Mouse (Mus musculus) midbrain, embryonic 16.5 days (tissue): ENCODE data around the gene Gm20388. TPM values are rescaled to one million over a fixed set of nuclear protein-coding genes. Genes with fewer than 3 reads are reported as not detected.

Experiments
- ATAC-seq: fragments of 200-750 bp; cut with Nextera tagmentation; 2 replicates; pipeline ENCODE4 v1.8.0; 2017; ENCODE audit warnings: moderate TSS enrichment
- H3K27ac ChIP-seq: fragments of 300-500 bp; sonication (generic); 2 replicates; pipeline ENCODE4 v1.5.1; 2014; ENCODE audit warnings: mild to moderate bottlenecking, low read length, mixed read lengths
- H3K27me3 ChIP-seq: fragments of 300-500 bp; sonication (generic); 2 replicates; pipeline ENCODE4 v1.6.1; 2014; ENCODE audit warnings: low read depth, low read length, mixed read lengths; ENCODE audit not compliant: control insufficient read depth, insufficient read depth
- H3K36me3 ChIP-seq: fragments of 300-500 bp; sonication (generic); 2 replicates; pipeline ENCODE4 v1.6.1; 2014; ENCODE audit warnings: mild to moderate bottlenecking, low read length, moderate library complexity, mixed read lengths; ENCODE audit not compliant: control insufficient read depth, insufficient read depth
- H3K4me1 ChIP-seq: fragments of 300-500 bp; sonication (generic); 2 replicates; pipeline ENCODE4 v1.6.1; 2014; ENCODE audit warnings: mild to moderate bottlenecking, low read length, mixed read lengths; ENCODE audit not compliant: control insufficient read depth, insufficient read depth
- H3K4me2 ChIP-seq: fragments of 300-500 bp; sonication (generic); 2 replicates; pipeline ENCODE4 v1.6.1; 2014; ENCODE audit warnings: mild to moderate bottlenecking, low read length, mixed read lengths
- H3K4me3 ChIP-seq: fragments of 300-500 bp; sonication (generic); 2 replicates; pipeline ENCODE4 v1.5.1; 2014; ENCODE audit warnings: low read depth, mild to moderate bottlenecking, low read length, moderate library complexity, mixed read lengths
- H3K9ac ChIP-seq: fragments of 300-500 bp; sonication (generic); 2 replicates; pipeline ENCODE4 v1.6.1; 2014; ENCODE audit warnings: low read depth, low read length, mixed read lengths
- H3K9me3 ChIP-seq: fragments of 300-500 bp; sonication (generic); replicated peaks from 2 replicates; pipeline ENCODE4 v1.6.1; 2014; ENCODE audit warnings: mild to moderate bottlenecking, low read length, mixed read lengths; ENCODE audit not compliant: control insufficient read depth, poor library complexity, severe bottlenecking
- whole genome bisulfite sequencing: fragments of 180-500 bp; shearing (Covaris S2); extraction: QIAGEN DNeasy Blood & Tissue Kit; methylation state at CpG from one replicate; pipeline ENCODE4 v1.1.7; 2014; 5-methylcytosine and 5-hydroxymethylcytosine counted together
- polyA plus RNA-seq: library from polyadenylated mRNA; unstranded; fragments of >200 nt; fragmentation: Nextera tagmentation; extraction: Ambion mirVana; gene quantifications from 2 replicates; pipeline ENCODE4 v1.2.1, GENCODE M21; 2015

Gene Gm20388
- polyA plus RNA-seq, 1 experiment from 2014 or later = 7.5 TPM

- Histone ChIP-seq H3K4me3 (no peak overlapping the region), H3K36me3 (no peaks in the 10 kb centered on the region), H3K4me1 (no peaks in the 10 kb centered on the region), H3K9ac (no peak overlapping the region), H3K27ac (no peak overlapping the region), H3K27me3 (no peaks in the 10 kb centered on the region), H3K9me3 (no peaks in the 10 kb centered on the region), H3K4me2 (no peak overlapping the region)
- no peak for ATAC-seq
- WGBS = 70% methylated on average over 6 of the region's 6 CpGs
Measured at GRCm38 (mm10) chr8:122303451-122303850, 2392.8 kb downstream of the Gm20388 start.

GRCm38 (mm10) chr8:122304058-122304457 is 2393.4 kb downstream of the Gm20388 start:
- H3K27me3 ChIP-seq = no peaks in the 10 kb centered on the region

DNA sequence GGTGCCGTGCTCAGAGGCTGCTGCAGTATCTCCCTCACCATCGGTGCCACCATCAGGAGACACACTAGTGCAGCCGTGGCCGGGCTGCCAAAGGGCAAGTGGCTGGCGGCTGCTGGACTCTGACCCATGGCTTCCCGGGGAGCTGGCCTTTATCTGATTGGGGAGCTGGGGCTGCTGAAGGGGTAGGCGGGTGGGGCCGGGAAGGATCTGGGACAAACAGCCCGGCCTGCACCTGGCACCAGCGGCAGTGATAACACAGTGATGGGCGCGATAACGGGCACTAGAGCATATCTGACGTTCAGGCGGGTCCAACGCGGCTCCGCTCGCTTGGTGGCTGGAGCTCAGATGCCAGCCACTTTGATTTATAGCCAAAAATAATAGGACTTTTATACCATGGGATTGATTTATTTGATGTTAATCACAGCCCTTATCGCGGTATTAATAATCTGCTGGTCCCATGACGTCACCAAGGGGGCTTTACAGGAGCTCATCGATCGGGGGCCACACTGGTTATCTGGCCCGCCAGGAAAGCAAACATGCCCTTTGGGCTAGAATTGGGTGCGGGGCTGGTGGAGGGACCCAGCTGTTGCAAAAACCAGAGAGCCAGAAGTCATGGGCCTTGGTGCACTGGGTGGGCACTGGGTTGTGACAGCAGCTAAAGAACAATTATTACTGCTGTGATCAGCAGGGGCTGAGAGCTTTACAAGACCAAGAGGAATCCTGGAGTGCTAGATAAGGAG is 2396.2 kb downstream of the Gm20388 start:
- Histone ChIP-seq H3K27ac (no peak overlapping the region), H3K4me1 (no peaks in the 10 kb centered on the region), H3K4me3 (no peak overlapping the region), H3K36me3 (no peaks in the 10 kb centered on the region), H3K9me3 (no peaks in the 10 kb centered on the region), H3K9ac (no peak overlapping the region), H3K27me3 (no peaks in the 10 kb centered on the region), H3K4me2 (no peak overlapping the region)
- ATAC-seq = no peak
- WGBS = 71% methylated on average over 26 of the region's 26 CpGs

More at GRCm38 (mm10) chr8:122304058-122304457, 2393.4 kb downstream of the Gm20388 start:
- Histone ChIP-seq H3K27ac (no peak overlapping the region), H3K4me2 (no peak overlapping the region), H3K36me3 (no peaks in the 10 kb centered on the region), H3K4me1 (no peaks in the 10 kb centered on the region), H3K9ac (no peak overlapping the region), H3K4me3 (no peak overlapping the region), H3K9me3 (no peaks in the 10 kb centered on the region)
- no peak for ATAC-seq
- WGBS = 23% methylated on average over 3 of the region's 3 CpGs

- Histone ChIP-seq H3K4me2 (no peak overlapping the region), H3K27me3 (no peaks in the 10 kb centered on the region), H3K4me1 (no peaks in the 10 kb centered on the region), H3K9ac (no peak overlapping the region), H3K27ac (no peak overlapping the region), H3K9me3 (no peaks in the 10 kb centered on the region), H3K36me3 (no peaks in the 10 kb centered on the region), H3K4me3 (no peak overlapping the region)
- no peak for ATAC-seq
- 70% methylated on average over 8 of the region's 8 CpGs for WGBS
Measured at GRCm38 (mm10) chr8:122307836-122308235, 2397.2 kb downstream of the Gm20388 start.

- H3K9ac ChIP-seq = no peak overlapping the region
- H3K27ac ChIP-seq = no peak overlapping the region
- no peak overlapping the region for H3K4me2 ChIP-seq
- no peak for ATAC-seq
- no peaks in the 10 kb centered on the region for H3K36me3 ChIP-seq
- H3K9me3 ChIP-seq = no peaks in the 10 kb centered on the region
- H3K4me1 ChIP-seq = no peaks in the 10 kb centered on the region
- H3K4me3 ChIP-seq = no peak overlapping the region
- 79% methylated on average over 12 of the region's 12 CpGs for WGBS
- H3K27me3 ChIP-seq = no peaks in the 10 kb centered on the region
Measured at GRCm38 (mm10) chr8:122309272-122309671, 2398.6 kb downstream of the Gm20388 start.

DNA sequence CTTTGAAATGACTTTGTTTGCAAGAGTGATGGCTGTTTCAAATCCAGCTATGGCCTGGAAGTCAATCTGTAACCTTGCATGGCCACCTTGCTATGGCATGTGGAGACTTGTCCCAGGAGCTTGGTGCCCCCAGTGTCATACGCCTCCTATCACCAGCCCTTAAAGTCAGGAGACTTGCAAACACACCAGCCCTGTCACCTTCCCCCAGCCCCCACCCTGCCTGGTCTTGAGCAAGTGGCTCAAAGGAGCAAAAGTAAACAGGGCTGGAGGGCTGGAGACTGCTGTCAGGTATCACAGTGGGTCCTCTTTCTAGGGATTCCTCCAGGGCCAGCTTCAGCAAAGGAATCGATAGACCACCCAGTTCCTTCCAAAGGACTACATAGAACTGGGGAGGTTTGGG is 2400.5 kb downstream of the Gm20388 start:
- Histone ChIP-seq H3K27me3 (no peaks in the 10 kb centered on the region), H3K27ac (no peak overlapping the region), H3K4me2 (no peak overlapping the region), H3K4me1 (no peaks in the 10 kb centered on the region), H3K9ac (no peak overlapping the region), H3K4me3 (no peak overlapping the region), H3K36me3 (no peaks in the 10 kb centered on the region), H3K9me3 (no peaks in the 10 kb centered on the region)
- 87% methylated on average over 2 of the region's 2 CpGs for WGBS
- no peak for ATAC-seq

DNA sequence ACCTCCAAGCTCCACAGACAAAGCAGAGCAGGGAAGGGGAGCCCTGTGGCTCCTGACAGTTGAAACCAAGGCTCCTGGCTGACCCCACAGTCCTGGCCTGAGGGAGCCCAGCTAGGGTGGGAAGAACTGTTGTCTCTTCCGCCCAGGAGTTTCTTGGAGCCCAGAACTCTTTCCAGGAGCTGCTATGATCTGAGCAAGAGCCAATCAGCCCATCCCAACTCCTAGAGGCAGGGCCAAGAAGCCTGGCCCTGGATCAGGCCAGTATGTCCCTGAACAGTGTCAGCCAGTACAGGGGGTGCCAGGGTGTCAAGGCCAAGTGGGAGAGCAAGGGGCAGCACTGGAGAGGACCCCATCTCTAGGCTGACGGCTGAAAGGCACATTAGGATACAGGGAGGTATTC is 2401.9 kb downstream of the Gm20388 start:
- Histone ChIP-seq H3K4me1 (no peaks in the 10 kb centered on the region; the same call in 1 of the 2 replicates), H3K4me3 (no peak overlapping the region), H3K27me3 (no peaks in the 10 kb centered on the region), H3K9me3 (no peaks in the 10 kb centered on the region), H3K4me2 (no peak overlapping the region), H3K36me3 (no peaks in the 10 kb centered on the region), H3K27ac (no peak overlapping the region), H3K9ac (no peak overlapping the region)
- no peak for ATAC-seq
- 82% methylated on average over 2 of the region's 2 CpGs for WGBS

DNA sequence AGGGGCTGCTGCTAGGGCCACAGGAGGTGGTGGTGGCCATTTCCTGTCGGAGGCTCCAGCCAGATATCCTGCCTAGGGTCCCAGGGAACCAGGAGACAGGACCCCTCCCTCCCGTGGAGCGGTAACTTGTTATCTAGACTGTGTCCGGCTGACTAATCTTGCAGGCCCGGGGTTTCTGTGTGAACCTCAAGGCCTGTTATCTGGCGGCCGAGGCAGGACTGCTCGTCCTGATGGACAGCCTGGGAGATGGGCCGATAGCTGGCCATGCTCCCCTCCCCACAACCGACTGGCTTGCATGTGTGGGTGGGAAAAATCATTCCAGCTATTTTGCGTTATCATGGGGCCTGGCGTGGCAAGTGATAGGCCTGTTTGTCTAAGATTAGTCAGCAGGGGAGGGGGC is 2402.7 kb downstream of the Gm20388 start:
- Histone ChIP-seq H3K27me3 (no peaks in the 10 kb centered on the region), H3K4me1 (no peaks in the 10 kb centered on the region; the same call in 1 of the 2 replicates), H3K4me3 (no peak overlapping the region), H3K4me2 (no peak overlapping the region), H3K36me3 (no peaks in the 10 kb centered on the region), H3K27ac (no peak overlapping the region), H3K9me3 (no peaks in the 10 kb centered on the region), H3K9ac (no peak overlapping the region)
- no peak for ATAC-seq
- 76% methylated on average over 12 of the region's 12 CpGs for WGBS

GRCm38 (mm10) chr8:122314899-122315496 is 2404.4 kb downstream of the Gm20388 start:
- H3K4me2 ChIP-seq = no peak overlapping the region
- H3K9ac ChIP-seq = no peak overlapping the region
- H3K4me1 ChIP-seq = no peaks in the 10 kb centered on the region; the same call in 1 of the 2 replicates
- H3K27ac ChIP-seq = no peak overlapping the region
- no peaks in the 10 kb centered on the region for H3K27me3 ChIP-seq
- WGBS = 68% methylated on average over 13 of the region's 13 CpGs
- H3K9me3 ChIP-seq = no peaks in the 10 kb centered on the region
- H3K36me3 ChIP-seq = no peaks in the 10 kb centered on the region
- no peak overlapping the region for H3K4me3 ChIP-seq
- no peak for ATAC-seq
